Mouse (Mus musculus) Muller cell, postnatal 12 days (primary cell): ENCODE data around the gene Dnase1l2.
A peak's percentile ranks its signal among the peaks of the same experiment; 100 is the strongest.
"Not testable (repeated sequence)": the region's sequence is repeated elsewhere in the genome, so short reads cannot be mapped to it uniquely, and the experiment has no call there.

Experiments used
- DNase-seq: peaks from one replicate; pipeline ENCODE4 v3.0.0-alpha.2; 2015; ENCODE audit errors: inconsistent ontology term

Dnase1l2 gene

DNA sequence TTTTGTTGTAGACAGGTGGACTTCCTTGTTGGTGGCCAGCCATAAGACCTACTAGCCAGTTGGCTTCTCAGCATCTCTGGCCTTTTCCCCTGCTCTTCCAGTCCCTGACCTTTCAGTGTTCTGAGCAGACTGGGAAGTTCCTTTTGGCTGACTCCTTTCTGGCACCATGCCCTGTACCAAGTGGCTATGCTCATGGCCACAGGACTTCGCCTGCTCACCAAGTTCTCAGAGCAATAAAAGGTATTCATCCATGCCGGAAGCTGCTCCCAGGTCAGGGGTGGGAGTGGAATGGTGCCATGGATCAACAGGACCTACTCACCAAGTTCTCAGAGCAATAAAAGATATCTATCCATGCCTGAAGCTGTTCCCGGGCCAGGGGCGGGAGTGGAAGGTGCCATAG, 29.6 kb upstream of the Dnase1l2 start:
- DNase-seq, result peak; percentile 69

DNA sequence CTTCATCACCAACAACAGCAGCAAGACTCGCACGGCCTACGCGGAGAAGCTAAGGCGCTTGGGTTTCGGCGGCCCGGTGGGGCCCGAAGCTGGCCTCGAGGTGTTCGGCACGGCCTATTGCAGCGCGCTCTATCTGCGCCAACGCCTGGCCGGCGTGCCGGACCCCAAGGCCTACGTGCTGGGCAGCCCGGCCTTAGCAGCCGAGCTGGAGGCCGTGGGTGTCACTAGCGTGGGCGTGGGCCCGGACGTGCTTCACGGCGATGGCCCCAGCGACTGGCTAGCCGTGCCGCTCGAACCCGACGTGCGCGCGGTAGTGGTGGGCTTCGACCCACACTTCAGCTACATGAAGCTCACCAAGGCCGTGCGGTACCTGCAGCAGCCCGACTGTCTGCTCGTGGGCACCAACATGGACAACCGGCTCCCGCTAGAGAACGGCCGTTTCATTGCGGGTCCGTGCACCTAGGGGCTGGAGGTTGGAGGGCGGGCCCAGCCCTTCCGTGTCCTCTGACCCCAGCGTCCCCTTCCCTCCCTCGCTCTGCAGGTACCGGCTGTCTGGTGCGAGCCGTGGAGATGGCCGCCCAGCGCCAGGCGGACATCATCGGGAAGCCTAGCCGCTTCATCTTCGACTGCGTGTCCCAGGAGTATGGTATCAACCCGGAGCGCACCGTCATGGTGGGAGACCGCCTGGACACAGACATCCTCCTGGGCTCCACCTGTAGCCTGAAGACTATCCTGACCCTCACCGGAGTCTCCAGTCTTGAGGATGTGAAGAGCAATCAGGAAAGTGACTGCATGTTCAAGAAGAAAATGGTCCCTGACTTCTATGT, 28.0 kb upstream of the Dnase1l2 start:
- no peak for DNase-seq

DNA sequence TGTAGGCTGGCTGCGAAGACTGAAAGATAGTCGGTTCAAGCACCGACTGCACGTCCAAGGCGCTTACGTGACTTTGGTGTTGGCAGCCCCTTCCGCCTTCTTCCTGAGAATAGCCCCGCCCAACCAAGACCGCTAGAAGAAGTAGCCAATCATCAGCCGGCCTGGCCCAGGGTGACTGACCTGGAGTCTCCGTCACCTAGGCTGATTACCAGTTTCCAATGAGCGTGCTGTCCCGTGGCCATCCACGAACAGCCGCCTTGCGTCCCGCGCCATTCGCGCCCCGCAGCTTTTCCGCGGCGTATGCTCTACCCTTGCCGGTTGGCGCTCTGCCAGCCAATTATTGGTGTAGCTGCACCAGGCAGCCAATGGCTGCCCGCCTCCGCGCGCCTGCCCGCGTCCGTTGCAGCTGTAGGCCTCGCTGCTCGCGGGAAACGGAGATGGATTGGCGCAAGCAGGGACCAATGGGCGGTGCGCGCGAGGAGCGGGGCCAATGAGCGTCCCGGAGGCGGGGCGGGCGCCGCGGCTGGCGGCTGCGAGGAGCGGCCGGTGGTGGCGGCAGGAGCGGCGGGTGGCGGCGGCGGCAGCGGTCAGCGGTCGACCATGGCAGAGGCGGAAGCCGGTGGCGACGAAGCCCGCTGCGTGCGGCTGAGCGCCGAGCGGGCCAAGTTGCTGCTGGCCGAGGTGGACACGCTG, 27.2 kb upstream of the Dnase1l2 start, which contains the start of the genes E4f1 and Pgp:
Gene E4f1 (minus strand): TSS at position 404 of the 693 bp plus-strand sequence.
Gene Pgp (plus strand): TSS at position 483 of the 693 bp plus-strand sequence.
- DNase-seq, result peak; percentile 99

DNA sequence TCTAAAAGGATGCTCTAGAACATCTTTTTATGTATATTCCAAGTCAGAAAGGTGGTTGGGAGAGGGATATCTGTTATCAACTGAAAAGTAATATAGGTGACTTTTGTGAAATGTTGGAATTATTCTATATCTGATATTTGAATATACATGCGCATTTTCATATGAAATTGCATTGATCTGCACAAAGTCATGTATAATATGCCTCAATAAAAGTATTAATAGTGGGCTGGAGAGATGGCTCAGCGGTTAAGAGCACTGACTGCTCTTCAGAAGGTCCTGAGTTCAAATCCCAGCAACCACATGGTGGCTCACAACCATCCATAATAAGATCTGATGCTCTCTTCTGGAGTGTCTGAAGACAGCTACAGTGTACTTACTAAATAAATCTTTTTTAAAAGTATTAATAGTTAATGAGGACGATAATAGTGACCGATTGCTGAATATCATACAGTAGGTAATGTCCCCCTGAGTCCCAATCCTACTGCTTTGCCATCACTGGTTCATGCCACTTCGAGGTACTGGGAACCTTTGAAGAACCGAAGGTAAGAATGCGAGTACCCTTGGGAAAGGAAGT, 26.5 kb upstream of the Dnase1l2 start:
- no peak for DNase-seq

DNA sequence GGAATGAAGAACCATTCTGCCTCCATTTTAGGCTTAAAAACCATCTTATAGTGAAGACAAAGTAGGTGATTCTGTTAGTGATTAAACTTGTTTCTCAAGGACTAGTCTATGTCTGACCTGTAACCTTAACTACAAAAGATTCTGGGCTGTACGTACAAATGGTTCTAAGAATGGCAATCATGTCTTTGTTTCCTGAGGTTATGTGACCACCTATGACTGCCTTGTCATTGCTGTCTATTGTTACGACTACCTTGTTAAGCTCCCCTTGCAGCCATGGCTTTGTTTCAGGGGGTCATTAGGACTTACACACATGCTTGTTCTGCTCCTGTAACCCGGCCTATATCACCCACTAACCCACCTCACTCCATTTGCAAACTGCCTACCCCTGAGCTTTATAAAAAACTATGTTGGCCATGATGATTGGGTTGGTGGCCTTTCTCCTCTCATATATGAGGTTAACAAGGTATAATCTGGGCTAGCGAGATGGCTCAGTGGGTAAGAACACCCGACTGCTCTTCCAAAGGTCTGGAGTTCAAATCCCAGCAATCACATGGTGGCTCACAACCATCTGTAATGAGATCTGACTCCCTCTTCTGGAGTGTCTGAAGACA, 25.8 kb upstream of the Dnase1l2 start:
- no peak for DNase-seq

DNA sequence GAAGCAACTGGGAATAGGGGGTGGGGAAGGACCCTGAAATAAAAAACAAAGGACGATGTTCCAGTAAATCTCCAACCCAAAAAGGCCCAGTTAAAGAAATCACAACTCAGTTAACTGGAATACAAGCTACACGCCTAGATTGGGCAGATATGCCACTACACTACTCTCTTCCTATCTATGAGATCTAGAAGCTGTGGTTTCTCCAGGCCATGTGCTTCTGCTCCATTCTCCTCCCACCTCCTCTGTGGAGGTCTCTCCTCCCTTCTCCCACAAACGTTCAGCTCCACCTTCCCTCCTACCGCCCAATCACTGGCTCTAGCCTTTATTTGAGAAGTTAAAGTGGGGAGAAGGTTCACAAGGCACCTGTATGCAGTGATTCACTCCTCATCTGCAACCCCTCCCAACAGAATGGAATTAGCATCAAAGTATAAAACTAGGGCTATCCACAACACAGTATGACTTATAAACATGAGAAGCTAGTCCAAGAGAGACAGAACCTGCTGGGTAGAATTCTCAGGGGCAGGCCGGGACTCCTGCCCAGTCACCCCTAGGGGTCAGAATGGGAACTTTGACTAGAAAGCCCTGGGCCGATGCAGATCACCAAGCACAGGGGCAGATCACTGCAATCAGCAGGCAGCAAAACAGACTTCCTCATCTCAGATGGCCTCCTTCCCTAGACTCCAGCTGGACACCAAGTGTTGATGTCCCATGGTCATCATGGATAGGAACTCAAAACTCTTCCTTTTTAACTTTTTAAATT, 20.6 kb upstream of the Dnase1l2 start:
- no peak for DNase-seq

DNA sequence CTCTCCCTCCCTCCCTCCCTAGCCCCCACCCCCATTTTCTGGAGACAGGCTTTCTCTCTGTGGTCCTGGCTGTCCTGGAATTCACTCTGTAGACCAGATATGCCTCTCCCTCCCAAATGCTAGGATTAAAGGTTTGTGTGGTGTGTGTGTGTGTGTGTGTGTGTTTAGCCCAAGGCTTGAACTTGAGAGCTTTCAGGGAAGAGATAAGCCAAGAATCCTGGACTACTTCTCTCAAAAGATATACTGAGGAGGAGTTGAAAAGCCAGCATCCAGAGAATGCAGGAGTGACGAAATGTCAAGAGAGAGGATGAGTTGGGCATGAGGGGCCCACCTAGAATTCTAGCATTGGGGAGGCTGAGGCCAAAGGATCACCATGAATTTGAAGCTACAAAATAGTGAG, 20.0 kb upstream of the Dnase1l2 start:
- no peak for DNase-seq

DNA sequence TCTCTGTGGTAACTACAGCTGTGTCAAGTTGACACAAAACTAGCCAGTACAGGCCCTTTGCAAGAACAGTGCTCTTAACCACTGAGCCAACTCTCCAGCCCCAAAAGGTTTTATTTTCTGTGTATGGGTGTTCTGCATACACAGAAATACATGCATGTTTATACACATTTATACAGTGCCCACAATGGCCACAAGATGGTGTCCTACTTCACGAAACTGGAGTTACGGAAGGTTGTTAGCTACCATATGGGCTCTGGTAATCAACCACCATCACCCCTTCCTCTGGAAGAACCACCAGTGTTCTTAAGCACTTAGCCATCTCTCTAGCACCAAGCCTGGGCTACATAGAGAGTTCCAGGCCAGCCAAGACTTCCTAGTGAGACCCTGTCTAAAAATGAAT, 18.7 kb upstream of the Dnase1l2 start:
- no peak for DNase-seq

DNA sequence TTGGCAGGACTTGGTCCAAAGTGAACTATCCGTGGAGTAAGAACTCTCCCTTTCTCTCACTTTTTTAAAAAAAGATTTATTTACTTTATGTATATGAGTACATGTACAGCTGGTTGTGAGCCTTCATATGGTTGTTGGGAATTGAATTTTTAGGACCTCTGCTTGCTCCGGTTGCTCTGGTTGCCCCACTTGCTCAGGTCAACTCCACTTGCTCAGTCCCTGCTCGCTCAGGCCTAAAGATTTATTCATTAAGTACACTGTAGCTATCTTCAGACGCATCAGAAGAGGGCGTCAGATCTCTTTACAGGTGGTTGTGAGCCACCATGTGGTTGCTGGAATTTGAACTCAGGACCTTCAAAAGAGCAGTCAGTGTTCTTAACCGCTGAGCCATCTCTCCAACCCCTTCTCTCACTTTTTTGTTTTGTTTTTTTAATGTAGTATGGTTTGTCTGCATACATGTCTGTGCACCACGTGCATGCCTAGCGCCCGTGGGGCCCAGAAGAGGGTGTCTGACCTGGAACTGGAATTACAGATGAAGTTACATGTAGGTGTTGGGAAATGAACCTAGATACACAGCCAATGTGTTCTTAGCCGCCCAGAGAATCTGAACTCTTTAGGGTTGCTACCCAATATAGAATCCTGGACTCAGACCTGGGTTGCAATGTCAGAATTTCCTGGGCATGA, 12.8 kb upstream of the Dnase1l2 start:
- DNase-seq, result not testable (repeated sequence)

DNA sequence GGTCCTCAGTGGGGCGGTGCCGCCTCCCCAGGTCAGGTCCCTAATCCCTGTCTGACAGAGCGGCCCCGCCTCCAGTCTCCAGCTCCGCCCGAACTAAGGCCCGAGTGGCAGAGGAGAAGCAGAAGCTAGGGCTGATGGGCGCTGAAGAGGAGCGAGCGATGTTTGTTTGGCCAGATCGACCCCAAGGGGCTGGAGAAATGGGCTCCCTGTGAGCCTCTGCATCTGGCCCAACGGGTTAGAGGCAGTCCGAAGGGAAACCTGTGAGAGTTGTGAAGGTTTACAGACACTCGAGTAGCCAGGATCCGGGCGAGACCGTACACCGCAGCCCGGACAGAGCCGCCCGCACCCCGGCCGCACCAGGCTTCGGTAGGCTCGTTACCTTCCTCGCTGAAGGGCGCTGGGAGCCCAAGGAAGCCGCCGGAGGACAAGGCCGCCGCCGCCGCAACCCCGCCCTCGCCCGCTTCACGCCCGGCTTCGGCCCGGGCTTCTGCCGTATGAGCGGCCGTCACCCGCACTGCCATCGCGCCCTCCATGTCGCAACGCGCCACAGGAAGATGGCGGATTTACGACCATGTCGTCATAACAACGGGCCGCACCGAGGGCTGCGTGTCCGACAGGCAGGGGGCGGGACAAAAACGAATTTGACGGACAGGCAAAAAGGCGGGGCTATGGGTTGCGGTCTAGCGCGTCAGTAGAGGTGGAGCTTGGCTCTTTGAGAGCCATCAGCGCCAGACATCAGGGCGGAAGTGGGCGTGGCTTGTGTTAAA, 12.0 kb upstream of the Dnase1l2 start:
- peak; percentile 97 for DNase-seq

DNA sequence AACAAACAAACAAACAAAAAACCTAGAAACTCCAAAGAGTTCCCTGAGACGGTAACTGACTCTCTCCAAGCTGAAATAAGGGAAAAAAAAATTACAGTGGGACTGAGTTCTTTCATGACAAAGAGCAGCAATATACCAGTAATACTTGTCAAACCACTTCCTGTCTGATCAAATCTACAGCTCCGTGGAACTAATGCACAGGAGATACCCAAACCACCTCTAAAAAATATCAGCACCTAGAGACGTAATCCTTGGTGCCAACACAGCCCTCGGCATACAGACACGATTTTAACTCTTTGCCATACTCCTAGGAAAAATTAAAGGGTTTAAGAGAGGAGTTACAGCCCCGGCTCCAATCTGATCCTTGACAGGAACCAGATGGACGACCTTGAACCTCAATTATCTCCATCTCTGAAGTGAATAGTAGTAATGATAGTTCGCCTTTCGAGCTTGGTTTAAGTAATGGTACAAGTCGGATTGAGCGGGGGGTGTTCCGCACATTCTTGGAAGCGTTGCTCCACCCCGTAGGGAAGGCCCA, 11.4 kb upstream of the Dnase1l2 start:
- DNase-seq, result no peak

DNA sequence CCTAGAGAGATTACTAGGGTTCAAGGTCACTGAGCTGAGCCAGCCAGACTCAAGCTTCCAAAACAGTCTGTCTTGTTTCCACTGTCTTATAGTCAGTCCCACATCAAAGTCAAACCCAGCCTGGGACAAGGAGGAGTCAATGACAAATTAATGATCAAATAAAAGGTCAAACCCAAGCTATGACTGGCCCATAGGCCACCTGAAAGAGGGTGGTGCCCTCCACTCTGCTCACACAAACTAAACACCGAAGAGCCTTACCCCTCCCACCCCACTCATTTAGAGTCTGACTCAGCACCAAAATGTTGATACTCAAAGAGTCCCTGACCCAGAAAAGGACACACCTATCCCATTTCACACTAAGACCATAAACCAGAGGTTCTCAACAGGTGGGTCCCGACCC, 10.5 kb upstream of the Dnase1l2 start:
- DNase-seq, result no peak

DNA sequence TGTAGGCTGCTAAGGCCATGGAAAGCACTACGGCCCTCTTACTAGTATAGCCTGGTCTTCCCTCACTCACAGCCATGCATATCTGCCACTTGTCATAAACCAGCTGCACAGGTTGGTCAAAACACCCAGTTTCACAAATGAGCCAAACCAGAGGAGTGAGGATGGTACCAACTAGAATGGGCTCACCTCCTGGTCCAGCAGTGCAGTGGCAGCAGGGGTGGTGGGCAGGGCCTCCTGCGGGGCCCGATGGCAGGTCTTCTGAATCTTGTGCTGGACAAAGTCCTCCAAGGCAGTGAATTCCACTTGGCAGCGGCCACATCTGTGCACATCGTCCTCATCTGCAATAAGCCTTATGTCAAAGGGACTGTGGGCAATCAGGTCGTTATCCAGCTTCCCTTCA, 8.3 kb upstream of the Dnase1l2 start:
- DNase-seq, result no peak

DNA sequence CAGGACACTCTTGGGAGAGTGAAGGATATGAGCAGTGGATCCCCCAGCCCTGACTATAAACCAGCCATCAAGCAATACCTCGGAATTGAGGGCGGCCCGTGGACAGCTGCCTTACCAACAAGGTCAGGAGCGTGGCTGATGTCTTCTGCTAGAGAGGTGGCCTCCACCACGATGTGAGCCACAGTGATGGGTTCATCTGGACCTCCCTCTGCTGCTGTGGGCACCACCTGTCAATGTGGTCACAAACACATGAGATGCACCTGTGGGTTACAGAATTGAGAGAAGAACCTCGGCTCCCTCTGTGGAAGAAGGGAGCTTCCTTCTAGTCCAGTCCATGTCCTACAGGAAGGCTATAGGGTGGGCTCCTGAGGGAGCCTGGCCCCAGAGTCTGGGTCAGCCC, 6.6 kb upstream of the Dnase1l2 start:
- DNase-seq, result no peak

DNA sequence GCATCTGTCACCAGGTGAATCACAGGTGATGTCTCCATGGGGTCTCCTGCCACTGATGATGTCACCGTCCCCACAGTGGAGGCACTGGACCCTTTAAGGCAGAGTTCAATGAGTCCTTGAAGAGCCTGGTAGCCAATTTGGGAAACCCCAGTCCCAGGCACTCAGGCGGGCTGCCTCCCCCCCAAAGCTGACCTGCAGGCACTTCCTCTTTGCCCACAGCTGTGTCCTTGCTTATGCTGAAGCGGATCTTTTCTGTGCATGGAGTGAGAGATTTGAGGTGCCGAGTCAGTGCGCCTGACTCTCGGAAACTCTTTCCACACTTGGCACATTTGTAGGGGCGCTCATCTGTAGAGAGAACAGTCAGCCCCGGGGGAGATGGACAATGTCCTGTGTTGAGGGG, 3.7 kb upstream of the Dnase1l2 start:
- no peak for DNase-seq

DNA sequence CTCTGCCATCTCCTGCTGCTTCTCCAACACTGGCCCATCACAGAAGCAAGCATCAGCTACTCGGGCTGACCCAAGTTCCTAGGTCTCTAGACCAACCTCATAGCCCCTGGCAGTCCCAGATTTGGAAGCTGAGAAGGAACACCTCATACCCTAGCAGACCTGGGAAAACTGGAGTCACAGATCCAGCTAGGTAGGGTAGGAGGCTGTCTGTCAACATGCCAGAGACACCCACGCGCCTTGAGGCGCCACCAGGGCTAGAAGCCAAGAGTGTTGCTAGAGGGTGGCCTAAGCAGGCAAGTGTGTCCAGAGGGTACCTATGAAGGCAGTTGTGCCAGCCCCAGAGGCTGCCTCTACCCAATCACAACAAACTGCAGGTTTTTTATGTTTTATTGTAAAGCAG, 504 bp upstream of the Dnase1l2 start:
- no peak for DNase-seq

DNA sequence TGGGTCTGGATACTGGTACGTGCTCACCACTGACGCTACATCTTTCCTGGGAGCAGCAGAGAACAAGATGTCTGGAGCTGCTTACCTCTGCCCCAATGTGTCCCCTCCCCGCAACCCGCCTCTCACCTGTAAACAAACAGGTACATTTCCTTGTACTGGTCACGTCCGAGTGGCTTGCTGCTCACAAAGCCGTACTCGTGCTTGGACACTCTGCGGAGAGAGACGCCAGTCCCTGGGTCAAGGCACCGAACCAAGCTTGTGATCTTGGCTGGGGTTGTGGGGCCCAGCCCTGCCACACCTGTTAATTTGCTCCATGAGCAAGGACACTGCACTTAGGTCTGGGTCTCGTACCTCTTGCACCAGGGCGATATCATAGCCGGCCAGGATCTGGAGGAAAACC, 798 bp downstream of the Dnase1l2 start:
- no peak for DNase-seq

DNA sequence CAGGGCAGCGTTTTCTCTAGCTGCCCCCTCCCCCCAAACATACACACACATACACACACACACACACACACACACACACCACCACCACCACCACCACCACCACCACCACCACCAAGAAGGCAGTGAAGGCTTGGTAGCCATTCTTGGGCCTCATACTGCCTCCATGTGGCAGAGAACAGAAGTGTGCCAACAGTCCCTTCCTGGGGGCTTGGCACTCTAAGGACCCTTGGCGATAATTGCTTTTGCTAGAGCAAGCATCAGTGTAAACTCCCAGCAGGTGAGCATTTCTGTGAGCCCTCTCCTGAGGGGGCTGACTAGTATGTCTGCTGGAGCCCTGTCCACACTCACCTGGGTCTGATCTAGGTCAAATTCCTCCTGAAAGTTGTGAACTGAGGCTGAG, 1.8 kb downstream of the Dnase1l2 start:
- no peak for DNase-seq

DNA sequence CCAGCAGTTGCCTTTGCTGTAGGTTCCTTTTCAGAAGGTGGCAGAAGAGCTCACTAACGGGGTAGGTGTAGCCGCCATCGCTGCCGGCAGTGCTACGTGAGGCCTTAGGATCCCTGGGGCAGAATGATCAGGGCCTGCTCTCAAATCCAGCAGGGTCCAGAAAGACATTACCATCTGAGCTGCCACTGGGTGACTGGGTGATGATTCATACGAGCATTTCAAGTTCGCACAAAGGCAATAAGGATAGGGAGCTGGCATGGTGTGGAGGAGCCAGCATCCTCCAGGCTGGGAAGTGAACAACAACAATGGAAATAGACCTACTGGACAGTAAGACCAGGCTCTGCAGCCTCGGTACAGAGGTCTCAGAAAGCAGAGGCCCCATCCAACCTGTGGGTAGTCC, 2.5 kb downstream of the Dnase1l2 start:
- peak; percentile 35 for DNase-seq

DNA sequence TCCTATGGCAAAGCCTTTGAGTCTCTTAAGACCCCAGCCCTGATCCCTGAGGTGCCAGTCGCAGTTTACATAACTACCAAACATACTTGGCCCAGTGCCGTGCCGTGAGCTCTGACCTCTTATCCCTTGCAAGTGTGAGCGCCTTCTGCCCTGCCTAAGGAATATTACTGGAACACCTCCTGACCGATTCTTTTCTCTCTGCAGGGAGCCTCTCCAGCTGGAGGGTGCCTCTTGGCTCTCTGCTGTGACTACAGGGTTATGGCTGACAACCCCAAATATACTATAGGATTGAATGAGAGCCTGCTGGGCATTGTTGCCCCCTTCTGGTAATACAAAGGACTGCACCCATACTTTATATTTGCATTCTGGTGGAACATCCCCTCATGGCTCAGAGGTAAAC, 5.9 kb downstream of the Dnase1l2 start:
- DNase-seq, result peak; percentile 25
